Mouse (Mus musculus): ENCODE results near the gene Tmem231. TPM values are rescaled to one million over a fixed set of nuclear protein-coding genes. Genes with fewer than 3 reads are reported as not detected.

Tmem231 gene
- polyA plus RNA-seq, 1 experiment from 2014 or later, result 22.4 TPM

Other genes with a start within 250 kb of the Tmem231 start
- 0.32 TPM in 1 of 2 replicates, not detected in the other for gene Ctrb1, start 242.9 kb downstream of the Tmem231 start, polyA plus RNA-seq (2015; fragmentation: Nextera tagmentation; extraction: Ambion mirVana)
- 31.9 and 40.2 TPM in 2 replicates for gene Bcar1, start 190.1 kb downstream of the Tmem231 start, polyA plus RNA-seq (2015; fragmentation: Nextera tagmentation; extraction: Ambion mirVana)
- gene Cfdp1, start 79.6 kb downstream of the Tmem231 start, polyA plus RNA-seq (2015; fragmentation: Nextera tagmentation; extraction: Ambion mirVana), result 217 and 219 TPM in 2 replicates
- 7.3 and 9.3 TPM in 2 replicates for gene Tmem170, start 57.1 kb downstream of the Tmem231 start, polyA plus RNA-seq (2015; fragmentation: Nextera tagmentation; extraction: Ambion mirVana)
- gene Chst5, start 23.4 kb downstream of the Tmem231 start, polyA plus RNA-seq (2015; fragmentation: Nextera tagmentation; extraction: Ambion mirVana), result 5.1 and 5.8 TPM in 2 replicates
- 173 and 189 TPM in 2 replicates for gene Gabarapl2, start 6.8 kb upstream of the Tmem231 start, polyA plus RNA-seq (2015; fragmentation: Nextera tagmentation; extraction: Ambion mirVana)
- gene Adat1, start 58.4 kb upstream of the Tmem231 start, polyA plus RNA-seq (2015; fragmentation: Nextera tagmentation; extraction: Ambion mirVana), result 8.3 and 10.1 TPM in 2 replicates
- gene Kars, start 77.4 kb upstream of the Tmem231 start, polyA plus RNA-seq (2015; fragmentation: Nextera tagmentation; extraction: Ambion mirVana), result 172 and 175 TPM in 2 replicates
- 25.1 and 25.4 TPM in 2 replicates for gene Terf2ip, start 77.5 kb upstream of the Tmem231 start, polyA plus RNA-seq (2015; fragmentation: Nextera tagmentation; extraction: Ambion mirVana)
- gene Gm6793, start 81.2 kb upstream of the Tmem231 start, polyA plus RNA-seq (2015; fragmentation: Nextera tagmentation; extraction: Ambion mirVana), result 0.65 and 0.81 TPM in 2 replicates